Mouse (Mus musculus) kidney, adult 2 months (tissue): ENCODE results near the gene Map3k12. TPM values are rescaled to one million over a fixed set of nuclear protein-coding genes. Genes with fewer than 3 reads are reported as not detected.

Experiments
- DNase-seq: peaks from one replicate; pipeline ENCODE4 v3.0.0; 2021
- H3K27ac ChIP-seq: fragments of 200-500 bp; 2 replicates; pipeline ENCODE4 v1.5.1; 2012; ENCODE audit warnings: low read depth, low read length, control low read depth, inconsistent platforms; ENCODE audit not compliant: insufficient read depth
- H3K27me3 ChIP-seq: fragments of 200-500 bp; replicated peaks from 2 replicates; pipeline ENCODE4 v1.6.1; 2012; ENCODE audit warnings: mild to moderate bottlenecking, moderate library complexity, low read length, inconsistent platforms; ENCODE audit not compliant: control insufficient read depth, insufficient read depth
- H3K36me3 ChIP-seq: fragments of 200-500 bp; 2 replicates; pipeline ENCODE4 v1.6.1; 2012; ENCODE audit warnings: mild to moderate bottlenecking, moderate library complexity, low read length, inconsistent platforms; ENCODE audit not compliant: control insufficient read depth, insufficient read depth
- H3K4me1 ChIP-seq: fragments of 200-500 bp; 2 replicates; pipeline ENCODE4 v1.6.1; 2011; ENCODE audit warnings: low read length; ENCODE audit not compliant: control insufficient read depth, insufficient read depth
- H3K4me3 ChIP-seq: fragments of 200-500 bp; 2 replicates; pipeline ENCODE4 v1.5.1; 2011; ENCODE audit warnings: mild to moderate bottlenecking, low read depth, low read length, control low read depth; ENCODE audit not compliant: insufficient read depth
- CTCF ChIP-seq: fragments of 200-500 bp; conservative IDR thresholded peaks from 2 replicates; pipeline ENCODE4 v1.5.1; 2011; ENCODE audit warnings: low read depth, mild to moderate bottlenecking, control low read depth, low read length, moderate library complexity, mixed read lengths; ENCODE audit not compliant: insufficient read depth, insufficient read length
- POLR2A ChIP-seq: fragments of 200-500 bp; IDR thresholded peaks from one replicate; pipeline ENCODE4 v1.6.1; 2011; ENCODE audit warnings: low read depth, low read length, control low read depth
- WGBS: fragments of 180-500 bp; shearing (Covaris S2); methylation state at CpG from one replicate; pipeline ENCODE4 v1.1.7; 2018; 5-methylcytosine and 5-hydroxymethylcytosine counted together
- polyA plus RNA-seq: library from polyadenylated mRNA; depleted of rRNA; stranded (reverse); fragments of >200 nt; gene quantifications from 2 replicates; pipeline ENCODE4 v1.2.3, GENCODE M21; 2012

Map3k12 gene
- polyA plus RNA-seq, 1 experiment, result 7.7 TPM

DNA sequence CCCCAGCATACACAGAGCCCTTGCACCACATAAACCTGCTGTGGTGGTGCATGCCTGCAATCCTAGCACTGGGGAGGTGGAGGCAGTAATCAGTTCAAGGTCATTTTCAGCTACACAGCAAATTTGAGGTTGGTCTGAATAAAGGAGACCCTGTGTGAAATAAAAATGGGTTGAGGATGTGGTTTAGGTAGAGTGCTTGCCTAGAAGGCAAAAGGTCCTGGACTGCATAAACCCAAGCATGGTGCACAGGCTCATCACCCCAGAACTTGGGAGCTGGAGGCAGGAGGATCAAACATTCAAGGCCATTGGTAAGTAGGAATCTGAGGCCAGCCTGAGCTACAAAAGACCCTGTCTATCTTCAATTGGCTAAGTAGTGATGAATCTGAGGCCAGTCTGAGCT is 9.3 kb downstream of the Map3k12 start:
- peaks cover 3% of the 10 kb centered on the region; the same call in 1 of the 2 replicates for H3K4me1 ChIP-seq
- H3K36me3 ChIP-seq, result no peaks in the 10 kb centered on the region
- no peaks in the 10 kb centered on the region for H3K27me3 ChIP-seq
- no peak overlapping the region for H3K4me3 ChIP-seq
- TF ChIP-seq POLR2A (no peak), CTCF (no peak)
- no peak for DNase-seq
- H3K27ac ChIP-seq, result no peak overlapping the region

DNA sequence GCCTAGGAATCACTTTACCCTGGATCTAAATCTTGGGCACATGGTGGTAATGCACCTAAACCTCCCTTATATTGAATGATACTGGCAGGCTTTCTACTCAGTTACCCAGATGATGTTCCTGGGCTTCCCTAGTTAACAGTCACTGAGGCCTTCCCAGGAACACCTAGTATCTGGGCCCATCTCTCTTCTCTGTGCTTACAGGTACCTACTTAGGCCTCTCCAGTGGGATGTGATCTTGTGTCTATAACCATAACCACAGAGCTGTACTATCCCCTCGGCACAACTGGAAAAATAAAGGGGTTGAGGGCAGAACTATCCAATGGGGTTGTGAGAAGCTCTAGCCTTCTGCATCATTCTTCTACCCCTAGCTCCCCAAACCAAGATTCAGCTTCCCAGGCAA is 10.0 kb downstream of the Map3k12 start:
- Histone ChIP-seq H3K4me3 (no peak overlapping the region), H3K27ac (no peak overlapping the region), H3K4me1 (peaks cover 3% of the 10 kb centered on the region; the same call in 1 of the 2 replicates), H3K36me3 (no peaks in the 10 kb centered on the region), H3K27me3 (no peaks in the 10 kb centered on the region)
- TF ChIP-seq CTCF, result no peak
- TF ChIP-seq POLR2A, result no peak
- no peak for DNase-seq
- 91% methylated on average over 1 of the region's 1 CpGs for WGBS

DNA sequence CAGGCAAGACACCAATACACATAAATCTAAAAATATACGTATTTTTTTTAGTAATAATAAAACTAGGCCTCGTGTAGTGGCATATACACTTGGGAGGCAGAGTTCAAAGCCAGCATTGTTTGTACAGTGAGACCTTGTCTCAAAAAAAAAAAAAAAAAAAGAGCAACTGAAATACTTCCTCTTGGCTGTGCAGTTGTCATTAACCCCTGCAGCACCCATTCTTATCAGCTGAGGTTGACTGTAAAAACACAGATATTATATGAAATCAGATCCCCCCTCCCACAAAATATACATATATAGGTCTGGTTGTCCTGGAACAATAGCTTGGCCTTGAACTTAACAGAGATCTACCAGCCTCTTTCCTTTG is 10.4 kb downstream of the Map3k12 start:
- WGBS, result 36% methylated on average over 2 of the region's 2 CpGs
- TF ChIP-seq CTCF (no peak), POLR2A (no peak)
- H3K27me3 ChIP-seq, result no peaks in the 10 kb centered on the region
- no peak for DNase-seq
- H3K36me3 ChIP-seq, result no peaks in the 10 kb centered on the region
- no peak overlapping the region for H3K27ac ChIP-seq
- H3K4me3 ChIP-seq, result no peak overlapping the region
- peaks cover 3% of the 10 kb centered on the region; the same call in 1 of the 2 replicates for H3K4me1 ChIP-seq

DNA sequence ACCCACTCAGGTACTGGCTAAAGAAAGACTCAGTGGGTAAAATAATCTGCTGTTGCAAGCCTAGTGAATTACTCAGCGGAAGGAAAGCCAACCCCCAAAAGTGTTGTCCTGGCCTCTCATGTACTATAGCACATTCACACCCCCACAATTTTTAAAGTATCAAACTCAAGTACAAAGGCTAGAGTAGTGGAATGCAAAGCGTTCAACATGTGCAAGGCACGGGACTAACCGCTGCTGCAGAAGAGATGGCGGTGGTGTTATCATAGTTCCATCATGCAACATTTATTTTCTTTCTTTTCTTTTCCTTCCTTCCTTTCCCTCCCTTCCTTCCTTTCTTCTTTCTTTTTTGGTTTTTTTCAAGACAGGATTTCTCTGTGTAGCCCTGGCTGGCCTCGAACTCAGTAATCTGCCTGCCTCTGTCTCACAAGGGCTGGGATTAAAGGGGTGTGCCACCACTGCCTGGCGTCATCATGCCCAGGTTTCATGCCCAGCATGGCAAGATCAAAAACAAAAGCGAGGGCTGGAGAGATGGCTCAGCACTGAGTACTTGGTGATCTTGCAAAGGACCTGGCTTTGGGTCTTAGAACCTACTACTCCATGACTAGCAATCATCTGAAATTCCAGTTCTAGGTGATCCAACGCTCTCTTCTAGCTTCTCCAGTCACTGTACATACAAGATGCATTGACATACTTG is 10.9 kb downstream of the Map3k12 start:
- peaks cover 3% of the 10 kb centered on the region for H3K36me3 ChIP-seq
- 71% methylated on average over 9 of the region's 9 CpGs for WGBS
- DNase-seq, result no peak

DNA sequence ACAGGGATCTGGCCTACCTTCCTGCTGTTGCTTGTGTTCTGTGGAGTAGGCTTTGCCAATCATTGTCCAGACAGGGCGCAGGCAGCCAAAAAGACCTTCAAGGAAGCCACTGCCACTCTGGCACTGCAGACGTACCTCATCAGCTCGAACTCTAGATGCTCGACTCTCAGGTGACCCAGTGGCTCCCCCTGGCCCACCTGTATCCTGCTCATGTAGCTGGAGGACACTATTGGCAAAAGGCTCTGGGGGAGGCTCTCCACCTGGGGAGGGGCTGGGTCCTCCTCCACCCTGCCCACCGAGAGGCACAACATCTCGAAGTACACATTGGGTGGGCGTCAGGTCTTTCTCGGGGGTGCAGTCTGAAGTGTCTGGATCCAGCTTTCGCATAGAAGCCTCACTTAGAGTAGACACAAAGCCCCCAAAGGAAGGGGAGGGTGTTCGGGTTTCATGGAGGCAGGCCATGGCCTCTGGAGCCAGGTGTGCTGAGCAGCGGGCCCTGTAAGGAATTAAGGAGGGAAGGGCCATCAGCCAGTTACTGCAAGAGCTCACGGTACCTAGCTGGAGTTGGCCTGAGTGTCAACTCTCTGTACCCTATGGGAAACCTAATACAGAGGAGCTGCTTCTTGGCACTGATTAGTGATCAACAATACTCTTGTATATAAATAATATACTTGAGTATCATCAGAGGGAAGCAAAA is 11.6 kb downstream of the Map3k12 start:
- TF ChIP-seq CTCF, result no peak
- no peak for DNase-seq
- Histone ChIP-seq H3K36me3 (peaks cover 3% of the 10 kb centered on the region), H3K4me1 (no peaks in the 10 kb centered on the region; the same call in 1 of the 2 replicates), H3K27me3 (no peaks in the 10 kb centered on the region), H3K27ac (no peak overlapping the region), H3K4me3 (no peak overlapping the region)
- 56% methylated on average over 12 of the region's 12 CpGs for WGBS

More for the DNA sequence above, 10.9 kb downstream of the Map3k12 start:
- Histone ChIP-seq H3K27ac (no peak overlapping the region), H3K4me3 (no peak overlapping the region), H3K27me3 (no peaks in the 10 kb centered on the region), H3K4me1 (peaks cover 2% of the 10 kb centered on the region; the same call in 1 of the 2 replicates)
- no peak for TF ChIP-seq POLR2A
- no peak for TF ChIP-seq CTCF

DNA sequence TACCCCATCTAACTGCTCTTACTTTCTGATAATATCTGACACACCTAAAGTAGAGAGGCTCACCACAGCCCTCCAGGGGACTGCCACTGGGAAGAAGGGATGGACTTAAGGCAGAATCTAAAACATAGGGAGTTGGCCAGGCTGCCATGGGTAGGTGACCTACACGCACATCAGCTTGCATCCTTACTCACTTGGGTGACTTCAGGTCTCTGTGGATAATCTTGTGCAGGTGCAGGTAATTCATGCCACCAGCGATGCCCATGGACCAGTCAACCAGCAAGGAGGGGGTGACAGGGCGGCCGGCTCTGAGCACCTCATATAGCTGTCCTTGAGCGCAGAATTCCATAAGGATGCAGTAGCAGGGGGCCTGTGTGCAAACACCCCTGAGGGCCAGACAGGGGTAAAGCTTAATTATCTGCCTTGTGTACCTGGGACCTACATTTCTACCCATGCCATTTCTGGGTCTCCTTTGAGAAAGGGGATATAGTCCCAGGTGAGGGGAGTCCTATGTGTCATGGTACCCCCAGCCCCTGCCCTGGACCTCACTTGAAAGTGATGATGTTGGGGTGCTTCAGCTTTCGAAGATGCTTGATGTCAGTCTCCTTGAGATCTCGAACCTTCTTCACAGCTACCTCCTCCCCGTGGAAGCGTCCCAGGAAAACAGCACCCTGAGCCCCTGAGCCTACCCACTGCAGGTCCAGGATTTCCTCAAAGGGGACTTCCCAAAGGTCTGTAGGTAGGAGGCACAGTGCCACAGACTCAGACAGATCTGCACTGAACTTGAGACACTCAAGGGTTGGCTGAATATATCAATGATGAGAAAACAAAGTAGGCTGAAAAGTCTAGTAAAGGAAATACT is 12.7 kb downstream of the Map3k12 start:
- no peaks in the 10 kb centered on the region for H3K27me3 ChIP-seq
- WGBS, result 85% methylated on average over 9 of the region's 9 CpGs
- no peak for DNase-seq
- TF ChIP-seq CTCF (no peak), POLR2A (no peak)
- H3K36me3 ChIP-seq, result peaks cover 9% of the 10 kb centered on the region
- H3K27ac ChIP-seq, result no peak overlapping the region
- H3K4me1 ChIP-seq, result no peaks in the 10 kb centered on the region
- H3K4me3 ChIP-seq, result no peak overlapping the region

DNA sequence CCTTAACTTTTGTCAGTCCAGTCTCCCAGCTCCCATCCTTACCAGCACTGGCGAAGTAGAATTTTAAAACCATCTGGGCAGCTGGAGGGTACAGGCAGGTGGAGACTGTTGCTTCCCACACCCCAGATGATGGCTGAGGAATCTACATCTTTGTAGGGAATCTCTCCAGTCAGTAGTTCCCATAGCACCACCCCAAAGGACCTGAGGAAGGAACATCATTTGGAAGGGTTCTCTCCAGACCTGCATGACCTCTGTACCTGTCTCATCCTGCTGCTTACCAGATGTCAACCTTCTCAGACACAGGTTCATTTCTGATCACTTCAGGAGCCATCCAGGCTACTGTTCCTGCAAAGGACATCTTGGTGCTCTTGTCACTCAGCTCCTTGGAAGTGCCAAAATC is 13.4 kb downstream of the Map3k12 start, which contains the start of gene Gm10337:
TSS of gene Gm10337 (plus strand) at position 276 of the 400 bp plus-strand sequence.
- Histone ChIP-seq H3K27ac (no peak within 1 kb of the TSS), H3K4me1 (no peaks in the 10 kb centered on the region), H3K4me3 (no peak within 1 kb of the TSS), H3K36me3 (peaks cover 9% of the 10 kb centered on the region), H3K27me3 (no peaks in the 10 kb centered on the region)
- 100% methylated on average over 1 of the region's 1 CpGs for WGBS
- no peak for DNase-seq
- TF ChIP-seq CTCF, result no peak
- no peak for TF ChIP-seq POLR2A
